Mouse (Mus musculus): Measurements from ENCODE around the gene Tenm2. TPM values are rescaled to one million over a fixed set of nuclear protein-coding genes. Genes with fewer than 3 reads are reported as not detected.

Tenm2 gene
- total and polyA plus RNA-seq, 3 experiments = 0.08 to 0.14 (median 0.12) TPM

GRCm38 (mm10) chr11:36799409-36799808 is 436.4 kb downstream of the Tenm2 start:
- 72% methylated on average over 8 of the region's 8 CpGs for WGBS
- Histone ChIP-seq H3K27me3 (ENCODE audit: control insufficient read depth, insufficient read depth, low read length) (no peaks in the 10 kb centered on the region), H3K9ac (ENCODE audit: low read depth, low read length) (no peak overlapping the region), H3K4me1 (ENCODE audit: control insufficient read depth, insufficient read depth, low read length) (no peaks in the 10 kb centered on the region), H3K36me3 (ENCODE audit: control insufficient read depth, insufficient read depth, low read length) (no peaks in the 10 kb centered on the region), H3K27ac (no peak overlapping the region), H3K4me3 (no peak overlapping the region), H3K79me2 (replicated peaks; ENCODE audit: control insufficient read depth, insufficient read depth, low read length) (no peaks in the 10 kb centered on the region)
- TF ChIP-seq EP300 (IDR thresholded peaks at IDR 0.05; ENCODE audit: insufficient read depth, low read depth, low read length) (no peak), CTCF (IDR thresholded peaks at IDR 0.05) (no peak), POLR2A (IDR thresholded peaks at IDR 0.05; ENCODE audit: insufficient read depth, low read depth, low read length) (no peak)
- intact Hi-C loops (cut with DNase I) = no loop called here
- no peak for DNase-seq

- H3K4me3 ChIP-seq = no peak overlapping the region
- no peaks in the 10 kb centered on the region for H3K27me3 ChIP-seq (ENCODE audit: control insufficient read depth, insufficient read depth, low read length)
- TF ChIP-seq POLR2A (IDR thresholded peaks at IDR 0.05; ENCODE audit: insufficient read depth, low read depth, low read length) (no peak), CTCF (IDR thresholded peaks at IDR 0.05) (no peak)
- WGBS = 75% methylated on average over 3 of the region's 3 CpGs
- no peaks in the 10 kb centered on the region for H3K79me2 ChIP-seq (replicated peaks; ENCODE audit: control insufficient read depth, insufficient read depth, low read length)
- no peak for DNase-seq
- no peak overlapping the region for H3K9ac ChIP-seq (ENCODE audit: low read depth, low read length)
- H3K4me1 ChIP-seq (ENCODE audit: control insufficient read depth, insufficient read depth, low read length) = no peaks in the 10 kb centered on the region
- no peaks in the 10 kb centered on the region for H3K36me3 ChIP-seq (ENCODE audit: control insufficient read depth, insufficient read depth, low read length)
- intact Hi-C loops (cut with DNase I) = no loop called here
- no peak overlapping the region for H3K27ac ChIP-seq
These were observed 477.8 kb downstream of the Tenm2 start for GRCm38 (mm10) chr11:36758009-36758408.

- no peaks in the 10 kb centered on the region for H3K27me3 ChIP-seq (ENCODE audit: control insufficient read depth, insufficient read depth, low read length)
- intact Hi-C loops (cut with DNase I) = no loop called here
- H3K79me2 ChIP-seq (replicated peaks; ENCODE audit: control insufficient read depth, insufficient read depth, low read length) = no peaks in the 10 kb centered on the region
- WGBS = 88% methylated on average over 4 of the region's 4 CpGs
- no peaks in the 10 kb centered on the region for H3K4me1 ChIP-seq (ENCODE audit: control insufficient read depth, insufficient read depth, low read length)
- no peak overlapping the region for H3K9ac ChIP-seq (ENCODE audit: low read depth, low read length)
- DNase-seq = no peak
- no peak overlapping the region for H3K4me3 ChIP-seq
- no peaks in the 10 kb centered on the region for H3K36me3 ChIP-seq (ENCODE audit: control insufficient read depth, insufficient read depth, low read length)
- TF ChIP-seq CTCF (IDR thresholded peaks at IDR 0.05) = no peak
- no peak overlapping the region for H3K27ac ChIP-seq
These were observed 489.5 kb downstream of the Tenm2 start for GRCm38 (mm10) chr11:36746286-36746685.

GRCm38 (mm10) chr11:36727800-36728199 is 508.0 kb downstream of the Tenm2 start:
- Histone ChIP-seq H3K36me3 (ENCODE audit: control insufficient read depth, insufficient read depth, low read length) (no peaks in the 10 kb centered on the region), H3K4me3 (no peak overlapping the region), H3K27me3 (ENCODE audit: control insufficient read depth, insufficient read depth, low read length) (no peaks in the 10 kb centered on the region), H3K4me1 (ENCODE audit: control insufficient read depth, insufficient read depth, low read length) (no peaks in the 10 kb centered on the region), H3K27ac (no peak overlapping the region), H3K79me2 (replicated peaks; ENCODE audit: control insufficient read depth, insufficient read depth, low read length) (no peaks in the 10 kb centered on the region), H3K9ac (ENCODE audit: low read depth, low read length) (no peak overlapping the region)
- 74% methylated on average over 3 of the region's 3 CpGs for WGBS
- intact Hi-C loops (cut with DNase I) = no loop called here
- no peak for DNase-seq
- TF ChIP-seq POLR2A (IDR thresholded peaks at IDR 0.05; ENCODE audit: insufficient read depth, low read depth, low read length) (no peak), CTCF (IDR thresholded peaks at IDR 0.05) (no peak), EP300 (IDR thresholded peaks at IDR 0.05; ENCODE audit: insufficient read depth, low read depth, low read length) (no peak)

DNA sequence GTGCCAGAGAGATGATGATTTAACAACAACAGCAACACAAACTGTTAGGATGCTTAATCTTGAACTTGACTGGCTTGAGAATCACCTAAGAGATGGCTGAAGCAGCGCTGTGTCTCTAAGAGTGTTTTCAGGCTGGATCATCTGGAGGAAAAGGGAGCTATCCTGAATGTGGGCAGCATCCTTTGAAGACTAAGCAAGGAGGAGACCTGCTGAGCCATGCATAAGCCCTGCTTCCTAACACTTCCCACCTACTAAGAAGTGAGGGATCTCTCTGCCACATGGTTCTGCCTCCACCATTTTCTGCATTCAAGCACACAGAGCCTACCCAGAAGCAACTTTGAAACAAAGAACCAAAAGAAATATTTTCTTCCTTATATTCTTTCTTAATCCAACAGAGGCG is 532.9 kb downstream of the Tenm2 start:
- Histone ChIP-seq H3K27ac (no peak overlapping the region), H3K4me3 (no peak overlapping the region), H3K27me3 (ENCODE audit: control insufficient read depth, insufficient read depth, low read length) (no peaks in the 10 kb centered on the region), H3K9ac (ENCODE audit: low read depth, low read length) (no peak overlapping the region), H3K79me2 (replicated peaks; ENCODE audit: control insufficient read depth, insufficient read depth, low read length) (no peaks in the 10 kb centered on the region), H3K36me3 (ENCODE audit: control insufficient read depth, insufficient read depth, low read length) (no peaks in the 10 kb centered on the region), H3K4me1 (ENCODE audit: control insufficient read depth, insufficient read depth, low read length) (no peaks in the 10 kb centered on the region)
- no peak for DNase-seq
- WGBS = 83% methylated on average over 2 of the region's 2 CpGs
- intact Hi-C loops (cut with DNase I) = no loop called here
- TF ChIP-seq EP300 (IDR thresholded peaks at IDR 0.05; ENCODE audit: insufficient read depth, low read depth, low read length) = no peak
- no peak for TF ChIP-seq POLR2A (IDR thresholded peaks at IDR 0.05; ENCODE audit: insufficient read depth, low read depth, low read length)
- TF ChIP-seq CTCF (IDR thresholded peaks at IDR 0.05) = no peak

DNA sequence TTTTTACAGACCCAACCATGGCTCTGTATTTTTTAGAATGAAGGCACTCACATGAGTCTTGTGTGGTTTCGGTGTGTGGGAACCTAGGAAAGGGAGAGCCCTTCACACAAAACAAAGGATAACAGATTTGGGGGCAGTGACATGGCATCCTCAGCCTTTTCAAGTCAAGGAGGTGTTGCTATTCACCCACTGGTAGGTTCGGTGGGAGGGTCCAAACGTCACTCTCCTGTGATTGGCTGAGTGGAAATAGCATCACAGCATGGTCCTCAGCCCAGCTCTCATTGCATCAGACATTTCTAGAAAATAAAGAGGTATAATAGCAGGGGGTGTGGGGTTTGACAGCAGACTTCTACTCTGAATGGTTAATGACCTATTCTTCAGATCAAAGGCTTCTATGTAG is 534.8 kb downstream of the Tenm2 start:
- Histone ChIP-seq H3K4me3 (no peak overlapping the region), H3K36me3 (ENCODE audit: control insufficient read depth, insufficient read depth, low read length) (no peaks in the 10 kb centered on the region), H3K4me1 (ENCODE audit: control insufficient read depth, insufficient read depth, low read length) (no peaks in the 10 kb centered on the region), H3K27ac (no peak overlapping the region), H3K79me2 (replicated peaks; ENCODE audit: control insufficient read depth, insufficient read depth, low read length) (no peaks in the 10 kb centered on the region), H3K27me3 (ENCODE audit: control insufficient read depth, insufficient read depth, low read length) (no peaks in the 10 kb centered on the region), H3K9ac (ENCODE audit: low read depth, low read length) (no peak overlapping the region)
- no peak for TF ChIP-seq EP300 (IDR thresholded peaks at IDR 0.05; ENCODE audit: insufficient read depth, low read depth, low read length)
- TF ChIP-seq CTCF (IDR thresholded peaks at IDR 0.05) = no peak
- TF ChIP-seq POLR2A (IDR thresholded peaks at IDR 0.05; ENCODE audit: insufficient read depth, low read depth, low read length) = no peak
- WGBS = 80% methylated on average over 3 of the region's 3 CpGs
- intact Hi-C loops (cut with DNase I) = no loop called here
- no peak for DNase-seq
